Mouse (Mus musculus) cerebellum, adult 2 months (tissue): ENCODE data around the gene Klf13.

ENCODE experiments used
- CTCF ChIP-seq: fragments of 200-500 bp; IDR thresholded peaks from 2 replicates; pipeline ENCODE4 v1.5.1; 2011; ENCODE audit warnings: low read depth, mild to moderate bottlenecking, control low read depth, low read length, moderate library complexity, borderline replicate concordance; ENCODE audit not compliant: insufficient read depth
- POLR2A ChIP-seq: fragments of 200-500 bp; IDR thresholded peaks from 2 replicates; pipeline ENCODE4 v1.6.1; 2011; ENCODE audit warnings: low read length, control low read depth, borderline replicate concordance; ENCODE audit not compliant: insufficient read depth

DNA sequence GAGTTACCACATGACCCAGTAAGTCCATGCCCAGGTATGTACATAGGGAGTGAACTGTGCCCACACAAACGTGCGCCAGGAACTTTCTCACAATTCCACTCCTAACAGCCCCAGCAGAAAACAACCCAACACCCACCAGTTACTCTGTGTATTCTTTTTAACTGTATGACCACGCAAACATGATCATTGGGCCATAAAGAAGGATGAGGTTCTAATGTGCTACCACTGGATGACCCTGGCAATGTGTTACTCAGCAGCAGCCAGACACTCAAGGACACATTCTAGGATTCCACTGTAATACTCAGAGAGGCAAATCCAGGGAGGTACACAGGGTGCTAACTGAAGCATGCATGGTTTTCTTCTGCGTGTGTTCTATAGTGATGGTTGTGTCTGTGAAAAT lies 72.8 kb downstream of the Klf13 start:
- TF ChIP-seq CTCF (no peak), POLR2A (no peak)
